Mouse (Mus musculus) thymus, postnatal 0 days (tissue): ENCODE results near the gene Eif3d. TPM values are rescaled to one million over a fixed set of nuclear protein-coding genes. Genes with fewer than 3 reads are reported as not detected.

Source experiments
- DNase-seq: peaks from one replicate; pipeline ENCODE4 v3.0.0-alpha.2; 2015; ENCODE audit warnings: low spot score
- polyA plus RNA-seq: library from polyadenylated mRNA; unstranded; fragments of >200 nt; fragmentation: Nextera tagmentation; extraction: Ambion mirVana; gene quantifications from 2 replicates; pipeline ENCODE4 v1.2.1, GENCODE M21; 2015

Eif3d gene
- polyA plus RNA-seq, 1 experiment from 2014 or later: 184 TPM

DNA sequence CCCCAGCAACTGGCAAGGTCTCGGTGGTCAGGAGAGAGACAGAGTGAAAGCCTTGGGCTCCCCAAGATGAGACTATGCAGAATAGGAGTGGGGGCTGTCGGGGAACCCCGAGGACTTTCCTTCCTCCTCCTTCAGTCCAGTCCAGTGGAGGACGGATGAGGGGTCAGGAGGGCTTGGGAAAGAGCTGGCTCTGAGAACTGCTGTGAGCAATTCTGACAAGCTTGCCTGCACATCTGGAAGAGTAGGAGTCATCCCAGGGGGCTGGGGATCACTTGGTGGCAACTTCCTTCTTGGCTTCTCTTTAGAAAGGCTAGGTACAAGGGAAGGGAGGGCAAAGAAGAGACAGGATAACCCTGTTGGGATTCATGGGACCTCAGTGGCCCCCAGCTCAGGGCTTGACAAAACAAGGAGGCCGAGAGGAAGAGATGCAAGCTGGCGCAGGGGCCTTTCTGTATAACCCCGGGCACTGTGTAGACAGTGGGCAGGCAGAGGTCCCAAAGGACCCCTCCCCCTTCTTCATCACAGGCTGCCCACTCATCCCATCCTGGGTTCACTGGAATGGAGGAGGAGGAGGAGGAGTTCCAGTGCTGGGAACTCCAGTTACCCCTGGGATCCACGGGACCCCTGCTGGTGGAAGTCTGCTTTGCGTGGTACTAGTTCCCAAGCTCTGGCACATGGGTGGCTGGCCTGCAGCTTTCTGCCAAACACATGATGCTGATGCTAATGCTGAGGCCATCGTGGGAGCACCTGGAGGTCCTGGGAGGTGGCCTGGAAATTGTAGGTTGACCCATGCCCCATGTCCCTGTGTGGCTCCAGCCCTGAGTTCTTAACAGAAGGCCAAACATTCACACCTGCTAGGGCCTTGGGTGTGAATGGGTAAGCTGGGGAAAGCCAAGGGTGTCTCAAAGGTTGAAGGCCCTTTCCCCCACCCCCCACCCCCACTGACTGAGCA lies 49.8 kb downstream of the Eif3d start:
- DNase-seq: no peak

- DNase-seq: no peak
Observed at GRCm38 (mm10) chr15:77919441-77919840, 51.2 kb downstream of the Eif3d start.

- peak; percentile 87 for DNase-seq
Observed at GRCm38 (mm10) chr15:77916851-77917544, 53.6 kb downstream of the Eif3d start.

- no peak for DNase-seq
Observed at GRCm38 (mm10) chr15:77915287-77915686, 55.3 kb downstream of the Eif3d start.

GRCm38 (mm10) chr15:77914507-77914906 lies 56.1 kb downstream of the Eif3d start:
- DNase-seq: no peak

- DNase-seq: no peak
Observed at GRCm38 (mm10) chr15:77913054-77913453, 57.6 kb downstream of the Eif3d start.

DNA sequence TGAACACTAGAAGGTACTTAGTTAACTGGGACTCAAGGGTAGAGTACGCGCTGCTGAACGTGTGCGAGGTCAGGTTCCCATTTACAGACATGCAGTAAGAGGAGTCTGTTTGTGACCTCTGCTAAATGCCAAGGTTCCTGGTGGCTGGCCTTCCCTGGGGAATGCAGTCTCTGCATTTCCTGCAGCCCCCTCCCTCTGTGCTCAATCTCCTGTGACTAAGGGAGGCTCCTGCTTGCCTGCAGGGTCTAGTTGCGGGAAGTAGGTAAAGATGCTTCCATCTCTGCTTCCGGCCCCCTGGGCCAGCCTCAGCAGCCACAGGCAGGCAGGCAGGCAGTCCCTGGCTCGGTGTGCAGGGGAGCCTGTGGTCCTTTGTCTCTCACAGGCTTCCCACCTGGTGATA lies 58.0 kb downstream of the Eif3d start:
- no peak for DNase-seq

DNA sequence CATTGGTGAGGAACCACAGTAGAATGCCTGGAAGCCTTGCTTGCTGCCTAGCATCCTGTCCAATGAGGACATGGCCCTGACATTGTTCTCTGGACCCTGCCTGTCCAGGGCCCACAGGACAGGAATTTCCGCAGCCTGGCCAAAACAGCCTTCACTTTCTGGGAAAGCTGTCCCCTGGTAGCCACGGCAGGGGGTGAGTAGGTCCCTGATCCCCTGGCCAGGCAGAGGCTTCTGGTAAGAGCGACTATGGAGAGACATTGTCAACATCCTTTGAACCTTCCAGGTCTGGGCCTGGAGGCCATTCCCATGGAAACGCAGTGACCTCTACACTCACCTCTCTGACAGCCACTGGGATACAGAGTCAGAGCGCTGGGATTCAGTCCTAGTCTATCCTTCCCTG lies 58.6 kb downstream of the Eif3d start:
- DNase-seq: no peak

DNA sequence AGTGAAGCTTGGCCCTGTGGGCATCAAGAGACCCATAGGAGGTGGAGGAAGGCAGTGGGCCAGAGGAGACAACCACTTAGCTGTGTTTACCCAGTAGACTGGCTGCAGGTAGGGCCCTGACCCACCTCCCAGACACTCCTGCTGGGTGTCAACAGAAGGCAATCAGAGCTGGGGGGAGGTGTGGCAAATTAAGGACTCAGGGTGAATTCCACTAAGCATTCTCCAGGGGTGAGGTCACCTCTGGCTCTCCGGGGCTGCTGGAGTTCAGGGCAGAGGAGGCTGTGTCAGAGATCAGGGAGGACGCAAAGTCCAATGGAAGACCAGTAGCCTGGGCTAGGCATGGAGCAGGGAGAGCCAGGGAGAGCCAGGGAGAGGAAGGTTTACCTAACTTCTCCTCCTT lies 59.5 kb downstream of the Eif3d start:
- DNase-seq: no peak

Other genes with a start within 250 kb of the Eif3d start
- gene Apol9b, start 241.8 kb downstream of the Eif3d start, polyA plus RNA-seq: 1.6 and 2.3 TPM in 2 replicates
- 0.06 TPM in 1 of 2 replicates, not detected in the other for gene Apol8, start 213.8 kb downstream of the Eif3d start, polyA plus RNA-seq
- 62.3 and 71.0 TPM in 2 replicates for gene Myh9, start 128.6 kb downstream of the Eif3d start, polyA plus RNA-seq
- gene Txn2, start 41.8 kb downstream of the Eif3d start, polyA plus RNA-seq: 213 and 231 TPM in 2 replicates
- gene Foxred2, start 14.1 kb downstream of the Eif3d start, polyA plus RNA-seq: 3.5 TPM in 2 replicates
- gene Cacng2, start 149.2 kb upstream of the Eif3d start, polyA plus RNA-seq: not detected in 2 replicates
- 85.2 and 87.5 TPM in 2 replicates for gene Ift27, start 203.3 kb upstream of the Eif3d start, polyA plus RNA-seq
- 1.1 and 1.4 TPM in 2 replicates for gene Pvalb, start 235.6 kb upstream of the Eif3d start, polyA plus RNA-seq